Mouse (Mus musculus): ENCODE data around the gene Afap1l2. TPM values are rescaled to one million over a fixed set of nuclear protein-coding genes. Genes with fewer than 3 reads are reported as not detected.

The Afap1l2 gene
- total and polyA plus RNA-seq, 2 experiments from 2014 or later = 8.1 to 15.3 TPM

DNA sequence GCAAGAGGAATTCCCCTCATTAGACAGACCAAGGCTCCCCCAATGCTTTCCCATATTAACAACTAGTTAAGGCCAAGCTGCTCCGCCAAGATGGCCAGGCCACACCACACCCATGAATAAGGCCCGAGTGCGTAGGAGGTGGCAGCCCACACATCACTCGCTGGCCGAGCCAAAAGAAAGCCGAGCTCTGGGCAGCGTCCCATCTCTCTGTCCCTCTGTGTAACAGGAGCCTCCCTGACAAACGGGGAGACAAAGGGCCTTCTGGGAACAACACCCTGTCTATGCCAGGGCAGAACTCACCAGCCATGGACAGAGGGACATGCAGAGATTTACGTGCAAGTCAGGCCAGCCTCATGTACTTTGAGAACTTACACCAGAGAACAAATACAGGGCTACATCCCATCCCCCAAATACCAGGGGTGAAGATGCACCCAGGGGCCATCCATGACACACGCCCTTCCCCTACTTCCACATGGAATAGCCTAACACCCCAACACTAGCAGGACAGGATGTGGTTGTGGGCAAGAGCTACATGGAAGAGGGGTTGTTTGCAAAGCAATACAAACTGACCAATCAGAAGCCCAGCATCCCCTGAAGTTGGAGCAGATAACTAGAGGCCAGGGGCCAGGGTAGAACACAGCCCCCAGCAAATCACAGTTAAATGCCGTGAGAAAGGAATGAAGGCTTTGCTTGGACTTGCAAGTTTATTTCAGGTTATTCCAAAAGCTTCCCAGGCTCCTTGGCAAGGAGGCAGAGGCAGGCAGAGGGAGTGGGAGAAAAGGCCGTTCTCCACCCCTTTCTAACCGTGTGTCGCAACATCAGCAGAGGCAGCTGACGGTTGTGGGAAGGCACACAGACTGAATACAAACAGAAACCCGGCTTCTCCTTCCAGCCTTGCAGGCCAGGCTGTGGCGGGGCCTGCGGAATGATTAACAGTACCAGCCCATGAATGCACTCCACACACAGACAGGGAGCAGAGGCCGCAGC is 30.8 kb downstream of the Afap1l2 start:
- Histone ChIP-seq H3K9ac (replicated peaks; ENCODE audit: low read length, poor library complexity, severe bottlenecking) (no peak overlapping the region; the same call in 1 of the 2 replicates), H3K27me3 (ENCODE audit: insufficient read depth, low read length) (no peaks in the 10 kb centered on the region), H3K4me1 (ENCODE audit: insufficient read depth, low read length) (no peaks in the 10 kb centered on the region), H3K9me3 (ENCODE audit: low read length) (no peaks in the 10 kb centered on the region), H3K4me3 (ENCODE audit: low read depth, low read length) (no peak overlapping the region), H3K36me3 (ENCODE audit: insufficient read depth, low read length) (no peaks in the 10 kb centered on the region), H3K4me2 (ENCODE audit: low read depth, low read length, poor library complexity, severe bottlenecking) (no peak overlapping the region), H3K27ac (ENCODE audit: low read depth, low read length) (peak overlapping the region; percentile 51)
- 63% methylated on average over 19 of the region's 19 CpGs for WGBS
- no peak for TF ChIP-seq CTCF (IDR thresholded peaks at IDR 0.05)
- ATAC-seq (ENCODE audit: low FRiP score) = peak; percentile 72
- peak; percentile 75 for DNase-seq (ENCODE audit: low spot score)

DNA sequence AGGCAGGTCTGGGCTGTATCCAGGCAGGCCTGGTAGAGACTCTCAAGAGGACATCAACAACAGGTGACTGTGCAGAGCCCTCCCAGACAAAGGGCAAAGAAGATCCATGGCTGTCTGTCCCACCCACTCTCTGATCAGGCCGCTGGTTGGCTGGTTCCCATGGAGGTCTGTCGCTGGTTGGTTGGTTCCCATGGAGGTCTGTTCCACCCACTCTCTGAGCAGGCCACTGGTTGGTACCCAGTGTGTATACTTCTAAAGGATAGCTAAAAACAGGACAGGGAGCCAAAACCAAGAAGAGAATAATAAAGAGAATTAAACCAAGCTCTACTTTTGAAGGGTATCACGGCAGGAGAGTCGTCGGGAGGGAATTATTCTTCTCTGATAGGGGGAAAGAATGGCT is 31.5 kb downstream of the Afap1l2 start:
- Histone ChIP-seq H3K27ac (ENCODE audit: low read depth, low read length) (no peak overlapping the region), H3K9ac (replicated peaks; ENCODE audit: low read length, poor library complexity, severe bottlenecking) (no peak overlapping the region), H3K27me3 (ENCODE audit: insufficient read depth, low read length) (no peaks in the 10 kb centered on the region), H3K36me3 (ENCODE audit: insufficient read depth, low read length) (no peaks in the 10 kb centered on the region), H3K4me1 (ENCODE audit: insufficient read depth, low read length) (no peaks in the 10 kb centered on the region), H3K9me3 (ENCODE audit: low read length) (no peaks in the 10 kb centered on the region), H3K4me2 (ENCODE audit: low read depth, low read length, poor library complexity, severe bottlenecking) (no peak overlapping the region), H3K4me3 (ENCODE audit: low read depth, low read length) (no peak overlapping the region)
- DNase-seq (ENCODE audit: low spot score) (peak; percentile 25), ATAC-seq (ENCODE audit: low FRiP score) (no peak; the same call in 1 of the 2 replicates)
- TF ChIP-seq CTCF (IDR thresholded peaks at IDR 0.05) = no peak
- 79% methylated on average over 5 of the region's 5 CpGs for WGBS

DNA sequence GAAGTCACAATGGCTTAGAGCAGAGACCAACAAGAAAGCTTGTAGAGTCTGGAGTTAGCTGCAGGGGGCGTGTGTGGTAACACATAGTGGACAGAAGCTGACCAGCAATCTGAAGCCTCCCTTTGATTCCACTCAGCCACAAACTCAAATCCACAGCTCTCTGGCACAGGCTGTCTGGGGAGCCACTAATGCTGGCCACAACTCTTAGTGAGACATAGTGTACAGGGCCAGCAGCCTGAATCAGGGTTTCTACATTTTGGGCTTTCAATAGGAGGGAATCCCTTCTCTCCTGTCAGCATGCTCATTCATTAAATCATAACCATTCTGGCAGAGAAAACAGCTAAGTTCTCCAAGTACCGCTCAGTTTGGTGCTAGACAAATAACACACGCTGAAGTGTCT is 32.5 kb downstream of the Afap1l2 start:
- 86% methylated on average over 3 of the region's 3 CpGs for WGBS

DNA sequence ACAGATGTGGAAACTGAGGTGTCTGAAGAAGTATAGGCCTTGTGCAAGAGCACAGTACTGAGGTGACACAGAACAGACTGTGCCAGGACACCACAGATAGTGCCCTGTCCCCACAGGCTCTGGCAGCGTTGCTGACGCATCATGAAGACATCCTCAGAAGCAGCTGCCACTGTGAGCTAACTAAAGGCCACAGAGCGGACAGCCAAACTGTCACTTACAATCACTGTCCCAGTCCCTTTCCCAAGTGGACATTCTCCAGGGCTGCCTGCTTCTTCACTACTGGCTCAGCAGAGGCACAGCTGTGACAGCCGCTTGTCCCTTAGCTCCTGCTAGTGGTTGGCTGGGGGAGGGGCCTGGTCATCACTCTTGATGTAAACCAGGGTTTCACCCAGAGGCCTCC is 33.9 kb downstream of the Afap1l2 start:
- no peak overlapping the region for H3K27ac ChIP-seq (ENCODE audit: low read depth, low read length)
- WGBS = 74% methylated on average over 4 of the region's 4 CpGs
- TF ChIP-seq CTCF (IDR thresholded peaks at IDR 0.05) = no peak
- DNase-seq (ENCODE audit: low spot score) (peak; percentile 41), ATAC-seq (ENCODE audit: low FRiP score) (no peak)
- H3K36me3 ChIP-seq (ENCODE audit: insufficient read depth, low read length) = no peaks in the 10 kb centered on the region
- no peaks in the 10 kb centered on the region for H3K27me3 ChIP-seq (ENCODE audit: insufficient read depth, low read length)
- no peak overlapping the region for H3K4me3 ChIP-seq (ENCODE audit: low read depth, low read length)
- no peak overlapping the region for H3K4me2 ChIP-seq (ENCODE audit: low read depth, low read length, poor library complexity, severe bottlenecking)
- no peaks in the 10 kb centered on the region for H3K9me3 ChIP-seq (ENCODE audit: low read length)
- H3K4me1 ChIP-seq (ENCODE audit: insufficient read depth, low read length) = no peaks in the 10 kb centered on the region
- H3K9ac ChIP-seq (replicated peaks; ENCODE audit: low read length, poor library complexity, severe bottlenecking) = no peak overlapping the region

More for the DNA sequence above, 32.5 kb downstream of the Afap1l2 start:
- no peak overlapping the region for H3K9ac ChIP-seq (replicated peaks; ENCODE audit: low read length, poor library complexity, severe bottlenecking)
- no peak overlapping the region for H3K4me2 ChIP-seq (ENCODE audit: low read depth, low read length, poor library complexity, severe bottlenecking)
- no peaks in the 10 kb centered on the region for H3K9me3 ChIP-seq (ENCODE audit: low read length)
- no peak for DNase-seq (ENCODE audit: low spot score)
- H3K27ac ChIP-seq (ENCODE audit: low read depth, low read length) = no peak overlapping the region
- TF ChIP-seq CTCF (IDR thresholded peaks at IDR 0.05) = no peak
- ATAC-seq (ENCODE audit: low FRiP score) = no peak
- H3K4me3 ChIP-seq (ENCODE audit: low read depth, low read length) = no peak overlapping the region
- H3K4me1 ChIP-seq (ENCODE audit: insufficient read depth, low read length) = no peaks in the 10 kb centered on the region
- no peaks in the 10 kb centered on the region for H3K36me3 ChIP-seq (ENCODE audit: insufficient read depth, low read length)
- no peaks in the 10 kb centered on the region for H3K27me3 ChIP-seq (ENCODE audit: insufficient read depth, low read length)

DNA sequence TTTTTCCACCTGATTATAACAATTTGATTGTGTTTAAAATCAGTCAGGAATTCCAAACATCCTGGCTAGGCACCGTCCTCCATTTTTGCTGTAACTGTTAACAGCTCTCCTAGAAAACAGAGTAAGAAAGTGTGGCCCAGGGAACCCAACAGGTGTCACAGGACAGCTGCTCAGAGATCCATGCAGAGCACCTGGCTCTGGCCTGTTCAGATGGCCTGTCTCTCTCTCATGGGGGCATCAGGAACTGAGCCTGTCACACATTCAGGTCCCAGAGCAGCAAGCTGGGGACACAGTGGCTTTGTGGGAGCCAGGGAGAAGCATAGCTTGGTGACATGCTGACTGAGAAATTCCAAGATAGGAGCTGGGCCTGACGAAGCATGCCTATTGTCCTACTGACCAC is 35.3 kb downstream of the Afap1l2 start:
- no peak overlapping the region for H3K4me3 ChIP-seq (ENCODE audit: low read depth, low read length)
- ATAC-seq (ENCODE audit: low FRiP score) (no peak), DNase-seq (ENCODE audit: low spot score) (no peak)
- no peaks in the 10 kb centered on the region for H3K36me3 ChIP-seq (ENCODE audit: insufficient read depth, low read length)
- H3K4me2 ChIP-seq (ENCODE audit: low read depth, low read length, poor library complexity, severe bottlenecking) = no peak overlapping the region
- TF ChIP-seq CTCF (IDR thresholded peaks at IDR 0.05) = no peak
- H3K27ac ChIP-seq (ENCODE audit: low read depth, low read length) = no peak overlapping the region
- 86% methylated on average over 2 of the region's 2 CpGs for WGBS
- no peaks in the 10 kb centered on the region for H3K4me1 ChIP-seq (ENCODE audit: insufficient read depth, low read length)
- H3K9ac ChIP-seq (replicated peaks; ENCODE audit: low read length, poor library complexity, severe bottlenecking) = no peak overlapping the region
- H3K27me3 ChIP-seq (ENCODE audit: insufficient read depth, low read length) = no peaks in the 10 kb centered on the region
- no peaks in the 10 kb centered on the region for H3K9me3 ChIP-seq (ENCODE audit: low read length)

DNA sequence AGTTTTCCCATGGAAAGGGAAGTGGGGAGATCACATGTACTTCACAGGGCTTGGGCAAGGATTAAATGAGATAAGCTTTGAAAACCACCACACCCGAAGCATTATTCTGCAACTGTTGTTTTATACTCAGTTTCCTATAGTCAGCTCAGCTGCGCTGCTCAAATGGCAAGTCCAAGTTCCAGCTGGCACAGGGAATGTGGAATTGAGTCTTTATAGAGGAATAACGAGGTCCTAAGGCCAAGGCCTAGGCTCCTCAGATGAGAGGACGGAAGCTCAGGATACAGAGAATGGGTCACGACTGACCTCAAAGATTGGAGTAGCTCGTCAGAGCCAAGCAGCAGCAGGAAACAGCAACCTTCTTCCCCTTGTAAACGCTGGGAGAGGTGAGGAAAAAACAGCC is 36.7 kb downstream of the Afap1l2 start:
- 81% methylated on average over 7 of the region's 7 CpGs for WGBS
- TF ChIP-seq CTCF (IDR thresholded peaks at IDR 0.05) = no peak
- Histone ChIP-seq H3K9me3 (ENCODE audit: low read length) (no peaks in the 10 kb centered on the region), H3K27ac (ENCODE audit: low read depth, low read length) (no peak overlapping the region), H3K4me2 (ENCODE audit: low read depth, low read length, poor library complexity, severe bottlenecking) (no peak overlapping the region), H3K27me3 (ENCODE audit: insufficient read depth, low read length) (no peaks in the 10 kb centered on the region), H3K4me3 (ENCODE audit: low read depth, low read length) (no peak overlapping the region), H3K9ac (replicated peaks; ENCODE audit: low read length, poor library complexity, severe bottlenecking) (no peak overlapping the region), H3K36me3 (ENCODE audit: insufficient read depth, low read length) (no peaks in the 10 kb centered on the region), H3K4me1 (ENCODE audit: insufficient read depth, low read length) (no peaks in the 10 kb centered on the region)
- DNase-seq (ENCODE audit: low spot score) (no peak), ATAC-seq (ENCODE audit: low FRiP score) (no peak)

Measured in midbrain, postnatal 0 days (tissue).